Mouse (Mus musculus) liver, adult 2 months (tissue): ENCODE measurements around the gene Olfr1411.

Experiments
- CTCF ChIP-seq: fragments of 200-500 bp; IDR thresholded peaks from 2 replicates; pipeline ENCODE4 v1.5.1; 2011; ENCODE audit warnings: low read depth, low read length, control low read depth
- POLR2A ChIP-seq: fragments of 200-500 bp; IDR thresholded peaks from 2 replicates; pipeline ENCODE4 v1.6.1; 2011; ENCODE audit warnings: low read length, control low read depth; ENCODE audit not compliant: insufficient read depth; ENCODE audit errors: extremely low read depth

DNA sequence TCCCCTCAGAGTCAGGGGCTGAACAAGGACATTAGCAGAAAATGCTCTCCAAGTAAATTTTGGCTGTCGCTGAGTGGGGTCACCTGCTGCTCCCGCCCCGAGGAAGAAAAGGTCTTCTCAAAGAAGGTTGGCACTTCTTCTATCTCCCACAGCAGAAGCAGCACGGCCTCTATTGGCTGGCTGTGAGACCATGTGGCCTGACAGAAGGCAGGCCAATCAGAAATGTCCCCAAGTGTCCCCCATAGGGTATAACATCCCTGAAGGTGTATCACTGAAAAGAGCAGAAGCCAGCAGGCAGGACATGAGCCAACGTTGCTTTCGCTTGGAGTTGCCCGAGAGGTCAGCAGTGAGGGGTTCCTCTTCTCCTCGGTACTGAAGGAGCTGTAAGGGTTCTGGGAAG, 41.8 kb downstream of the Olfr1411 start:
- TF ChIP-seq POLR2A (no peak), CTCF (no peak)
